Mouse (Mus musculus) small intestine, adult 2 months (tissue): Measurements from ENCODE around the gene Dnlz.

Source experiments
- CTCF ChIP-seq: fragments of 200-500 bp; IDR thresholded peaks from 2 replicates; pipeline ENCODE4 v1.5.1; 2012; ENCODE audit warnings: low read depth, mild to moderate bottlenecking, control low read depth, inconsistent platforms, low read length, moderate library complexity, mixed read lengths; ENCODE audit not compliant: insufficient replicate concordance, insufficient read length; ENCODE audit errors: extremely low read depth
- POLR2A ChIP-seq: fragments of 200-500 bp; IDR thresholded peaks from 2 replicates; pipeline ENCODE4 v1.6.1; 2012; ENCODE audit warnings: low read depth, mild to moderate bottlenecking, control low read depth, inconsistent platforms, low read length, moderate library complexity

DNA sequence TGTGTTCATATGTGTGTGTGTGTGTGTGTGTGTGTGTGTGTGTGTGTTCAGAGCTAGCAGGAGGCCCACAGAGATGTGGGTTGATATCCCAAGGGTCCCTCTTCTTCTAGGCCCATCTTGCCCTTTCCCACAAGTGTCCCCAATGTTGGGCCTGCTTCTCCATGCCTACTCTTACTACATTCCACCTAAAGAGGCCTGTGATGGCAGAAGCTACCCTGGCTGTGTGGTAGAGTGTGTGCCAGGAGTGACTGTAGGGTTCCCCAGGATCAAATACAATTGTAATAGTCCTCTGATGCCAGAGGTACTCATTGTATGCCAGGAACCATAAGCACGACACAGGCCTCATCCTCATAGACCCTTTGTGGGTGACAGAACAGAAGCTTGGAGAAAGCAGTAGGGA is 38.5 kb downstream of the Dnlz start:
- TF ChIP-seq CTCF (no peak), POLR2A (no peak)
